Mouse (Mus musculus): ENCODE measurements around the gene Zswim5. TPM values are rescaled to one million over a fixed set of nuclear protein-coding genes. Genes with fewer than 3 reads are reported as not detected.
A peak's percentile ranks its signal among the peaks of the same experiment; 100 is the strongest.

Zswim5 gene
- polyA plus RNA-seq, 1 experiment from 2014 or later, result 0.79 TPM

DNA sequence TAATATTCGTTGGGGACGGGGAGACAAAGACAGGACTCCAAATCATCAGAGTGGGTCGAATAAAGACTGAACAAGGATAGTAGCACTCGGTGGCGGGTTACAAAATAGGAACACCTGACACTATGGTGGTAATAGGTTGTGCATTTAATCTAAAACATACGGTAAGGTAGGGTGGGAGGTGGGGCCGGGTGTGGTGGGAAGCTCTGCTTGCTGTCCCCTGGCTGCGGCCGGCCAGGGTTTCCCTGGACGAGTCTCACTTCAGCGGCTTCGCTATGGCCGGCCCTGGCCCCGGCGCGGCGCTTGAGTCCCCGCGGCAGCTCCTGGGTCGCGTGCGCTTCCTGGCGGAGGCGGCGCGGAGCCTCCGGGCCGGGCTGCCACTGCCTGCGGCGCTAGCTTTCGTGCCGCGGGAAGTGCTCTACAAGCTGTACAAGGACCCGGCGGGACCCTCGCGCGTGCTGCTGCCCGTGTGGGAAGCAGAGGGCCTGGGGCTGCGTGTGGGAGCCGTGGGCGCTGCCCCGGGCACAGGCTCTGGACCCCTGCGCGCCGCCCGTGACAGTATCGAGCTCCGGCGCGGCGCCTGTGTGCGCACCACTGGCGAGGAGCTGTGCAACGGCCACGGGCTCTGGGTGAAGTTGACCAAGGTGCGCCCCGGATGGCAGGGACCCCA, 118.1 kb downstream of the Zswim5 start, which contains the start of gene Hectd3:
Gene Hectd3 (plus strand): TSS at position 187 of the 667 bp plus-strand sequence.
- ATAC-seq (ENCODE audit: insufficient read depth) (peak; percentile 62), DNase-seq (peak; percentile 74)
- H3K9ac ChIP-seq, result peak within 1 kb of the TSS; percentile 72
- no peaks in the 10 kb centered on the region for H3K4me1 ChIP-seq (ENCODE audit: insufficient read depth)
- peak within 1 kb of the TSS; percentile 86 for H3K4me3 ChIP-seq (ENCODE audit: low read depth, low read length)
- no peaks in the 10 kb centered on the region for H3K27me3 ChIP-seq (ENCODE audit: insufficient read depth, low read length)
- TF ChIP-seq CTCF (IDR thresholded peaks at IDR 0.05; ENCODE audit: low read depth), result no peak
- peak within 1 kb of the TSS; percentile 97 for H3K4me2 ChIP-seq
- H3K27ac ChIP-seq (ENCODE audit: low read depth), result peak within 1 kb of the TSS; percentile 56
- peaks cover 31% of the 10 kb centered on the region for H3K36me3 ChIP-seq (ENCODE audit: insufficient read depth)
- no peaks in the 10 kb centered on the region for H3K9me3 ChIP-seq (ENCODE audit: low read depth, low read length)
- WGBS, result under 1% methylated on average over 58 of the region's 58 CpGs

DNA sequence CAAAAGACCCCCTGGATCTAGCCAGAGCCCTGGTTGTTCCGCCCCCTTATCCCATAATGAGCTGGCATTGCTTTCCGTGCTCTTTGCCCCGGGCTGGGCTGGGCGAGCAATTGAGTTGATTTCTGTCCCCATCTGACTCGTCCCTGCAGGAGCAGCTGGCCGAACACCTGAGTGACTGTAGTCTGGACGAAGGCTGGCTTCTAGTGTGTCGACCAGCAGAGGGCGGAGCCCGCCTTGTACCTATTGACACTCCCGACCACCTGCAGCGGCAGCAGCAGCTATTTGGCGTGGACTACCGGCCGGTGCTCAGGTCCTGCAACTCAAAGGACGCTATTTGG, 118.6 kb downstream of the Zswim5 start:
- Histone ChIP-seq H3K4me1 (ENCODE audit: insufficient read depth) (no peaks in the 10 kb centered on the region), H3K9me3 (ENCODE audit: low read depth, low read length) (no peaks in the 10 kb centered on the region), H3K9ac (peak overlapping the region; percentile 72), H3K27ac (ENCODE audit: low read depth) (no peak overlapping the region), H3K27me3 (ENCODE audit: insufficient read depth, low read length) (no peaks in the 10 kb centered on the region), H3K4me3 (ENCODE audit: low read depth, low read length) (peak overlapping the region; percentile 86), H3K4me2 (peak overlapping the region; percentile 97), H3K36me3 (ENCODE audit: insufficient read depth) (peaks cover 27% of the 10 kb centered on the region)
- peak; percentile 52 for DNase-seq
- no peak for ATAC-seq (ENCODE audit: insufficient read depth)
- TF ChIP-seq CTCF (IDR thresholded peaks at IDR 0.05; ENCODE audit: low read depth), result peak; percentile 48
- WGBS, result under 1% methylated on average over 16 of the region's 16 CpGs

DNA sequence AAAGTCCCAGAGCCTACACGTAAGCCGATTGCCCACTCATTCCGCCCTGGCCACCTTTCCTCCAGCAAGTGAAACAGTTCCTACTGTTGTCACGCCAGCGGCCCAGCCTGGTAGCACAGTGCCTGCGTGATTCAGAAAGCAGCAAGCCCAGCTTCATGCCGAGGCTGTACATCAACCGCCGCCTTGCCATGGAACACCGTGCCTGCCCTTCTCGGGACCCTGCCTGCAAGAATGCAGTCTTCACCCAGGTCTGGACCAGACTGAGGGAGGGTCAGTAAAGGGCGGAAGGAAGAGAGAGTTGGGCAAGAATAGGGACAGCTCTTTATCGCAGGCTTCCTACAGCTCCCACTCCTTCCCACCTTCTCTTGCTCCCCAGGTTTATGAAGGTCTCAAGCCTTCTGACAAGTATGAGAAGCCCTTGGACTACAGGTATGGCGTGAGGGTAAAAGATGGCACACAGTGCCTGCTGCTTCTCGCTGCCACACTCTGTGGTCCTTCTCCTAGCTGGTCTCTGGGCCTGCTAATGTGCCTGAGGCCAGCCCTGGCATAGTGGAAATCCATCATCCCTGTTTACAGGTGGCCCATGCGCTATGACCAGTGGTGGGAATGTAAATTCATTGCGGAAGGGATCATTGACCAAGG, 122.5 kb downstream of the Zswim5 start:
- no peak for ATAC-seq (ENCODE audit: insufficient read depth)
- Histone ChIP-seq H3K27ac (ENCODE audit: low read depth) (no peak overlapping the region), H3K36me3 (ENCODE audit: insufficient read depth) (peaks cover 15% of the 10 kb centered on the region; the same call in 1 of the 2 replicates), H3K9me3 (ENCODE audit: low read depth, low read length) (no peaks in the 10 kb centered on the region), H3K4me2 (no peak overlapping the region), H3K27me3 (ENCODE audit: insufficient read depth, low read length) (no peaks in the 10 kb centered on the region), H3K9ac (no peak overlapping the region), H3K4me1 (ENCODE audit: insufficient read depth) (no peaks in the 10 kb centered on the region), H3K4me3 (ENCODE audit: low read depth, low read length) (no peak overlapping the region)
- DNase-seq, result no peak
- WGBS, result 89% methylated on average over 17 of the region's 17 CpGs
- TF ChIP-seq CTCF (IDR thresholded peaks at IDR 0.05; ENCODE audit: low read depth), result no peak

DNA sequence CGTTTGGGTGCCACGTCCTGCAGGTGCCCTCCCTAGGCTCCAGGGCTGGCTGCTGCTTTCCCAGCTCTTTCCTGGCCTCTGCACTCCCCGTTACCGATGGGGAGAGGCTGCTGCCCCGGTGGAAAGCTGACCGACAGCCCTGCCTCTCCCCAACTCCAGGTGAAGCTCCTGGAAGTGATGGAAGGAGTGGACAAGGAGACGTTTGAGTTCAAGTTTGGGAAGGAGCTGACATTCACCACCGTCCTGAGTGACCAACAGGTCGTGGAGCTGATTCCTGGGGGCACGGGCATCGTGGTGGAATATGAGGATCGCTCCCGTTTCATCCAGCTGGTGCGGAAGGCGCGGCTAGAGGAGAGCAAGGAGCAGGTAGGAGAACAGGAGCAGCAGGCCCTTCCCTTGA, 124.8 kb downstream of the Zswim5 start:
- WGBS, result 89% methylated on average over 16 of the region's 16 CpGs
- Histone ChIP-seq H3K4me1 (ENCODE audit: insufficient read depth) (no peaks in the 10 kb centered on the region), H3K4me3 (ENCODE audit: low read depth, low read length) (no peak overlapping the region), H3K9ac (no peak overlapping the region; the same call in 1 of the 2 replicates), H3K36me3 (ENCODE audit: insufficient read depth) (peaks cover 15% of the 10 kb centered on the region; the same call in 1 of the 2 replicates), H3K27me3 (ENCODE audit: insufficient read depth, low read length) (no peaks in the 10 kb centered on the region), H3K4me2 (no peak overlapping the region), H3K27ac (ENCODE audit: low read depth) (no peak overlapping the region), H3K9me3 (ENCODE audit: low read depth, low read length) (no peaks in the 10 kb centered on the region)
- no peak for TF ChIP-seq CTCF (IDR thresholded peaks at IDR 0.05; ENCODE audit: low read depth)
- ATAC-seq (ENCODE audit: insufficient read depth) (no peak), DNase-seq (no peak)

DNA sequence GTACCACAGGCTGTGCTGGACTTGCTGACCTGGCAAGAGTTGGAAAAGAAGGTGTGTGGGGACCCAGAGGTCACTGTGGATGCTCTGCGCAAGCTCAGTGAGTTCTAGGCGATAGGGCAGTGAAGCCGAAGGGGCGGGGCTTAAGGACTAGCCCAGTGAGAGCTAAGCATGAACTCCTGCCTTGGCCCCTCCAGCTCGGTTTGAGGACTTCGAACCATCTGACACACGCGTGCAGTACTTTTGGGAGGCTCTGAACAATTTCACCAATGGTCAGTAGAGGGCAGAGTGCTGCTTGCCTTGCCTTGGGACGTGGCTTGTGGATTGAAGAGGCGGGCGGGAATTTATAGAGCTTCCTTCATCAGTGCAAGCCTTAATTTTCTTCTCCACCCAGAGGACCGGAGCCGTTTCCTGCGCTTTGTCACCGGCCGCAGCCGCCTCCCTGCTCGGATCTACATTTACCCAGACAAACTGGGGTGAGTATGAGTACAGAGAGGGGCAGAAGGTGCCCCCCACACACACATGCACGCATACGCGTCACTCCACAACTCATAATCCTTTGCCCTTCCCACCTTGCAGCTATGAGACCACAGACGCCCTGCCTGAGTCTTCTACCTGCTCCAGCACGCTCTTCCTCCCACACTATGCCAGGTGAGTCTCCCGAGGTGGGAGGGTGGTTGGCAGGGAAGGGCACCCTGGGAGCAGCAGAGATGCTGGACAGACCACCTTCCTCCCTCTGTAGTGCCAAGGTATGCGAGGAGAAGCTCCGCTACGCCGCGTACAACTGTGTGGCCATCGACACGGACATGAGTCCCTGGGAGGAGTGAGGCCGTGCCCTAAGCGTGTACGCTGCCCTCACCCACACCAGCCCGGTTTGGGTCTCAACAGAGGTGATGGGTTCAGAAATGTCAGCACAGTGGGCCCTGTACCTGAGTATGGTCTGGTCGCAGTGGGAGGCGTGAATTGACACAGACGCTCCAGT, 125.7 kb downstream of the Zswim5 start:
- Histone ChIP-seq H3K9ac (no peak overlapping the region), H3K36me3 (ENCODE audit: insufficient read depth) (peaks cover 15% of the 10 kb centered on the region; the same call in 1 of the 2 replicates)
- WGBS, result 52% methylated on average over 38 of the region's 38 CpGs

DNA sequence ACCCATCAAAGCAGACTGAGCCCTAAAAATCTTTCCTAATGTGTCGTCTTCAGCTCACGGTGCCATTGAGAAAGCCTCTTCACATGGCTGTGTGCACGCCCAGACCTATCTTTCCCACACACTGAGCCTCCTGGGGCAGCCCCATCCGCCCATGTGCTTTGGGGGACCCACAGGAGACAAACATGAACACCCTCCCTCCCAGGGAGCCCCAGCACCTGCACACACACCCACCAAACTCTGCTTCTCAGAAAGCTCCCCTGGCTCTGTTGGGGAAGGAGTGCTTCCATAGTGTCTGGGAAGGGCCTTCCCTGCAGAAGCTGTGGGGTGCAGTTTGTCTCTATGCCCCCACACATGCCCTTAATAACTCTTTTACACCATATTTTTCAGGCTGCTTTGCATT, 127.5 kb downstream of the Zswim5 start:
- ATAC-seq (ENCODE audit: insufficient read depth), result no peak

More for the DNA sequence above, 125.7 kb downstream of the Zswim5 start:
- no peak overlapping the region for H3K4me2 ChIP-seq
- no peak overlapping the region for H3K4me3 ChIP-seq (ENCODE audit: low read depth, low read length)
- DNase-seq, result peak; percentile 91
- no peak overlapping the region for H3K27ac ChIP-seq (ENCODE audit: low read depth)
- H3K27me3 ChIP-seq (ENCODE audit: insufficient read depth, low read length), result no peaks in the 10 kb centered on the region
- no peaks in the 10 kb centered on the region for H3K9me3 ChIP-seq (ENCODE audit: low read depth, low read length)
- TF ChIP-seq CTCF (IDR thresholded peaks at IDR 0.05; ENCODE audit: low read depth), result peak; percentile 84
- ATAC-seq (ENCODE audit: insufficient read depth), result peak; percentile 62
- H3K4me1 ChIP-seq (ENCODE audit: insufficient read depth), result no peaks in the 10 kb centered on the region

More for the DNA sequence above, 127.5 kb downstream of the Zswim5 start:
- H3K4me3 ChIP-seq (ENCODE audit: low read depth, low read length), result no peak overlapping the region
- TF ChIP-seq CTCF (IDR thresholded peaks at IDR 0.05; ENCODE audit: low read depth), result no peak
- H3K27me3 ChIP-seq (ENCODE audit: insufficient read depth, low read length), result no peaks in the 10 kb centered on the region
- H3K27ac ChIP-seq (ENCODE audit: low read depth), result no peak overlapping the region
- WGBS, result 76% methylated on average over 4 of the region's 4 CpGs
- H3K4me1 ChIP-seq (ENCODE audit: insufficient read depth), result no peaks in the 10 kb centered on the region
- H3K4me2 ChIP-seq, result no peak overlapping the region
- no peak for DNase-seq
- H3K9ac ChIP-seq, result no peak overlapping the region
- H3K9me3 ChIP-seq (ENCODE audit: low read depth, low read length), result no peaks in the 10 kb centered on the region
- H3K36me3 ChIP-seq (ENCODE audit: insufficient read depth), result peaks cover 7% of the 10 kb centered on the region; the same call in 1 of the 2 replicates

All from lung, embryonic 14.5 days (tissue).